Mouse (Mus musculus) hindbrain, embryonic 16.5 days (tissue): ENCODE measurements around the gene Tgfb3. TPM values are rescaled to one million over a fixed set of nuclear protein-coding genes. Genes with fewer than 3 reads are reported as not detected.

Experiments used
- ATAC-seq: fragments of 200-750 bp; cut with Nextera tagmentation; 2 replicates; pipeline ENCODE4 v1.8.0; 2017; ENCODE audit warnings: moderate TSS enrichment, moderate library complexity
- H3K27ac ChIP-seq: fragments of 300-500 bp; sonication (generic); 2 replicates; pipeline ENCODE4 v1.5.1; 2014; ENCODE audit warnings: low read depth, mild to moderate bottlenecking, control low read depth, low read length, moderate library complexity
- H3K27me3 ChIP-seq: fragments of 300-500 bp; sonication (generic); replicated peaks from 2 replicates; pipeline ENCODE4 v1.6.1; 2014; ENCODE audit warnings: low read length; ENCODE audit not compliant: control insufficient read depth, insufficient read depth
- H3K36me3 ChIP-seq: fragments of 300-500 bp; sonication (generic); 2 replicates; pipeline ENCODE4 v1.6.1; 2014; ENCODE audit warnings: mild to moderate bottlenecking, low read length, moderate library complexity, mixed read lengths; ENCODE audit not compliant: control insufficient read depth, insufficient read depth
- H3K4me1 ChIP-seq: fragments of 300-500 bp; sonication (generic); 2 replicates; pipeline ENCODE4 v1.6.1; 2014; ENCODE audit warnings: low read depth, low read length; ENCODE audit not compliant: control insufficient read depth, insufficient read depth
- H3K4me2 ChIP-seq: fragments of 300-500 bp; sonication (generic); 2 replicates; pipeline ENCODE4 v1.6.1; 2014; ENCODE audit warnings: mild to moderate bottlenecking, low read length, control low read depth, moderate library complexity
- H3K4me3 ChIP-seq: fragments of 300-500 bp; sonication (generic); 2 replicates; pipeline ENCODE4 v1.5.1; 2014; ENCODE audit warnings: mild to moderate bottlenecking, low read length, control low read depth, moderate library complexity
- H3K9ac ChIP-seq: fragments of 300-500 bp; sonication (generic); 2 replicates; pipeline ENCODE4 v1.6.1; 2014; ENCODE audit warnings: low read depth, mild to moderate bottlenecking, control low read depth, low read length, moderate library complexity
- H3K9me3 ChIP-seq: fragments of 300-500 bp; sonication (generic); 2 replicates; pipeline ENCODE4 v1.6.1; 2014; ENCODE audit warnings: mild to moderate bottlenecking, low read length, moderate library complexity; ENCODE audit not compliant: control insufficient read depth
- whole genome bisulfite sequencing: fragments of 180-500 bp; shearing (Covaris S2); extraction: QIAGEN DNeasy Blood & Tissue Kit; methylation state at CpG from one replicate; pipeline ENCODE4 v1.1.7; 2014; 5-methylcytosine and 5-hydroxymethylcytosine counted together
- polyA plus RNA-seq: library from polyadenylated mRNA; unstranded; fragments of >200 nt; fragmentation: Nextera tagmentation; extraction: Ambion mirVana; gene quantifications from 2 replicates; pipeline ENCODE4 v1.2.1, GENCODE M21; 2015

Gene Tgfb3
- polyA plus RNA-seq, 1 experiment from 2014 or later = 5.1 TPM

GRCm38 (mm10) chr12:86014621-86015020, 64.2 kb downstream of the Tgfb3 start:
- no peak overlapping the region for H3K9ac ChIP-seq
- no peaks in the 10 kb centered on the region for H3K9me3 ChIP-seq
- no peaks in the 10 kb centered on the region for H3K4me1 ChIP-seq
- H3K27me3 ChIP-seq = no peaks in the 10 kb centered on the region
- no peak for ATAC-seq
- H3K4me3 ChIP-seq = no peak overlapping the region
- 88% methylated on average over 3 of the region's 3 CpGs for WGBS
- H3K4me2 ChIP-seq = no peak overlapping the region
- no peak overlapping the region for H3K27ac ChIP-seq
- no peaks in the 10 kb centered on the region for H3K36me3 ChIP-seq

GRCm38 (mm10) chr12:86014174-86014573, 64.7 kb downstream of the Tgfb3 start:
- Histone ChIP-seq H3K36me3 (no peaks in the 10 kb centered on the region), H3K9me3 (no peaks in the 10 kb centered on the region), H3K27ac (no peak overlapping the region), H3K4me1 (no peaks in the 10 kb centered on the region), H3K9ac (no peak overlapping the region), H3K27me3 (no peaks in the 10 kb centered on the region), H3K4me3 (no peak overlapping the region), H3K4me2 (no peak overlapping the region)
- ATAC-seq = no peak
- 94% methylated on average over 2 of the region's 2 CpGs for WGBS

GRCm38 (mm10) chr12:86012195-86012594, 66.6 kb downstream of the Tgfb3 start:
- ATAC-seq = no peak
- H3K4me2 ChIP-seq = no peak overlapping the region
- no peaks in the 10 kb centered on the region for H3K9me3 ChIP-seq
- H3K4me1 ChIP-seq = no peaks in the 10 kb centered on the region; the same call in 1 of the 2 replicates
- H3K27ac ChIP-seq = no peak overlapping the region
- no peaks in the 10 kb centered on the region for H3K27me3 ChIP-seq
- H3K36me3 ChIP-seq = no peaks in the 10 kb centered on the region
- no peak overlapping the region for H3K4me3 ChIP-seq
- no peak overlapping the region for H3K9ac ChIP-seq
- 83% methylated on average over 2 of the region's 2 CpGs for WGBS

- Histone ChIP-seq H3K4me1 (no peaks in the 10 kb centered on the region; the same call in 1 of the 2 replicates), H3K9ac (no peak overlapping the region), H3K27ac (no peak overlapping the region), H3K27me3 (no peaks in the 10 kb centered on the region), H3K9me3 (no peaks in the 10 kb centered on the region), H3K4me3 (no peak overlapping the region), H3K4me2 (no peak overlapping the region), H3K36me3 (no peaks in the 10 kb centered on the region)
- 85% methylated on average over 5 of the region's 5 CpGs for WGBS
- ATAC-seq = no peak
Measured at GRCm38 (mm10) chr12:86010656-86011055, 68.2 kb downstream of the Tgfb3 start.

GRCm38 (mm10) chr12:86007377-86007776, 71.5 kb downstream of the Tgfb3 start:
- 78% methylated on average over 3 of the region's 3 CpGs for WGBS
- H3K9me3 ChIP-seq = no peaks in the 10 kb centered on the region
- no peak overlapping the region for H3K4me2 ChIP-seq
- no peak overlapping the region for H3K4me3 ChIP-seq
- no peak overlapping the region for H3K9ac ChIP-seq
- H3K27me3 ChIP-seq = no peaks in the 10 kb centered on the region
- H3K36me3 ChIP-seq = no peaks in the 10 kb centered on the region
- no peak overlapping the region for H3K27ac ChIP-seq
- no peak for ATAC-seq
- no peaks in the 10 kb centered on the region; the same call in 1 of the 2 replicates for H3K4me1 ChIP-seq

Other genes with a start within 250 kb of the Tgfb3 start
- gene Ift43, start 3.5 kb upstream of the Tgfb3 start, polyA plus RNA-seq = 43.0 and 43.3 TPM in 2 replicates
- gene Gpatch2l, start 162.8 kb upstream of the Tgfb3 start, polyA plus RNA-seq = 24.4 and 30.5 TPM in 2 replicates